ENCODE assay signal across 19 mouse cellular contexts in the genomic region with DNA sequence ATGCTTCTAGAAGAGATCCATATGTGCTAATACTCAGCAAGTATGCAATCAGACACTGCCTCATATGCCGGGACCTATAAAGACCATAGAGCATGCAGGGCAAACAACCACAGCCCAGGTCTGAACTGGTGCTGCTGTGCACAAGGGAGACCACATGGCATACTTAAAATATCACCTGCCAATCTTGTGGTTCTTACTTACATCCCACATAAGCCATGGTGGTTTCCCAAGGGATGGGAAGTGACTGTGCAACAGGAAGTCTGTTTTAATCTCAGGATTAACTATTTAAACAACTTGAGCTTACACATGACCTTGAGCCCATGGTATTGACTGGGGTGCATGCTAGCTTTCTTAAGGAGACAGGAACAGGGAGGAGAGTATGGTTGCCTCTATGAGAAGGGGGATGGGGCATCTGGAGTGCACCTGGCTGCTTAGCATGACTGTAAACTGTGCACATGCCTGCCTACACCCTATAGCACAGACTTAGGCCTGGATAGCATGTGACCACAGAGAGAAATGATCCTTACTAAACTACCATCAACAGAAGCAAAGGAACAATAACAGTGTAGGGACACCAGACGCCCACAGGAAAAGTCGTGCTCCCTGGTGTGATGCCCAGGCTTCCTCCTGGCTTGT. TPM values are rescaled to one million over a fixed set of nuclear protein-coding genes. Genes with fewer than 3 reads are reported as not detected.
DNase-seq lines count a peak whose midpoint lies in the region; ATAC-seq lines count a peak whose summit lies in the region.
"Had no signal": no experiment of that assay in that cellular context is flagged by ENCODE, and none has a peak within 500 bp of the region (broad histone marks: within the 10 kb centered on the region; RNA-seq: fewer than 3 reads in every experiment).

No protein-coding gene starts in this region.

- H3K9me3 ChIP-seq in embryonic facial prominence, embryonic 11.5 days (replicated peaks; ENCODE audit: control insufficient read depth, low read length) = no peaks in the 10 kb centered on the region
- H3K9me3 ChIP-seq in embryonic facial prominence, embryonic 10.5 days = no peaks in the 10 kb centered on the region
- H3K9me3 ChIP-seq in midbrain, embryonic 11.5 days (ENCODE audit: control insufficient read depth, low read length) = no peaks in the 10 kb centered on the region
- no peaks in the 10 kb centered on the region for H3K9me3 ChIP-seq in midbrain, embryonic 10.5 days (replicated peaks)
- H3K9me3 ChIP-seq in embryonic facial prominence, embryonic 12.5 days = no peaks in the 10 kb centered on the region
- peaks cover 33% of the 10 kb centered on the region for H3K9me3 ChIP-seq in megakaryocyte, embryonic 14.5 days
- H3K9me3 ChIP-seq: hindbrain, embryonic 15.5 days; liver, embryonic 15.5 days had no signal

- H3K36me3 ChIP-seq in embryonic facial prominence, embryonic 11.5 days (replicated peaks; ENCODE audit: control insufficient read depth, insufficient read depth, low read depth, low read length) = no peaks in the 10 kb centered on the region
- no peaks in the 10 kb centered on the region for H3K36me3 ChIP-seq in embryonic facial prominence, embryonic 10.5 days (replicated peaks)
- no peaks in the 10 kb centered on the region for H3K36me3 ChIP-seq in midbrain, embryonic 11.5 days (ENCODE audit: control insufficient read depth, insufficient read depth, low read length)
- H3K36me3 ChIP-seq in midbrain, embryonic 10.5 days = no peaks in the 10 kb centered on the region
- H3K36me3 ChIP-seq in embryonic facial prominence, embryonic 12.5 days = no peaks in the 10 kb centered on the region
- no peaks in the 10 kb centered on the region for H3K36me3 ChIP-seq in megakaryocyte, embryonic 14.5 days (replicated peaks; ENCODE audit: low read length)
- H3K36me3 ChIP-seq: hindbrain, embryonic 15.5 days; liver, embryonic 15.5 days had no signal

- 73% methylated on average over 3 of the region's 3 CpGs for WGBS in embryonic facial prominence, embryonic 11.5 days
- 73% methylated on average over 3 of the region's 3 CpGs for WGBS in embryonic facial prominence, embryonic 10.5 days
- WGBS in midbrain, embryonic 11.5 days = 71% methylated on average over 3 of the region's 3 CpGs
- WGBS in midbrain, embryonic 10.5 days = 82% methylated on average over 3 of the region's 3 CpGs
- 56% methylated on average over 3 of the region's 3 CpGs for WGBS in embryonic facial prominence, embryonic 12.5 days

- H3K27ac ChIP-seq in embryonic facial prominence, embryonic 11.5 days (replicated peaks; ENCODE audit: low read depth, low read length) = no peak overlapping the region
- no peak overlapping the region for H3K27ac ChIP-seq in embryonic facial prominence, embryonic 10.5 days (replicated peaks)
- H3K27ac ChIP-seq in midbrain, embryonic 11.5 days (ENCODE audit: low read depth, low read length) = no peak overlapping the region
- H3K27ac ChIP-seq in midbrain, embryonic 10.5 days (replicated peaks) = no peak overlapping the region
- no peak overlapping the region for H3K27ac ChIP-seq in embryonic facial prominence, embryonic 12.5 days
- H3K27ac ChIP-seq: hindbrain, embryonic 15.5 days had no signal

- H3K9ac ChIP-seq in embryonic facial prominence, embryonic 11.5 days (replicated peaks; ENCODE audit: low read length) = no peak overlapping the region
- no peak overlapping the region for H3K9ac ChIP-seq in midbrain, embryonic 11.5 days (ENCODE audit: low read length)
- no peak overlapping the region for H3K9ac ChIP-seq in embryonic facial prominence, embryonic 12.5 days
- H3K9ac ChIP-seq: hindbrain, embryonic 15.5 days had no signal

- intact Hi-C loops in gastrocnemius, postnatal 14 days (cut with DNase I; ENCODE audit: low total_unique reads) = no loop called here

- H3K4me1 ChIP-seq in embryonic facial prominence, embryonic 11.5 days (ENCODE audit: control insufficient read depth, insufficient read depth, low read length) = no peaks in the 10 kb centered on the region
- H3K4me1 ChIP-seq in embryonic facial prominence, embryonic 10.5 days = peaks cover 24% of the 10 kb centered on the region
- H3K4me1 ChIP-seq in midbrain, embryonic 11.5 days (ENCODE audit: control insufficient read depth, insufficient read depth, low read length) = no peaks in the 10 kb centered on the region
- peaks cover 26% of the 10 kb centered on the region for H3K4me1 ChIP-seq in midbrain, embryonic 10.5 days
- H3K4me1 ChIP-seq in embryonic facial prominence, embryonic 12.5 days = peaks cover 3% of the 10 kb centered on the region; the same call in 1 of the 2 replicates
- H3K4me1 ChIP-seq in megakaryocyte, embryonic 14.5 days = peaks cover 56% of the 10 kb centered on the region

- no peaks in the 10 kb centered on the region for H3K27me3 ChIP-seq in embryonic facial prominence, embryonic 11.5 days (ENCODE audit: control insufficient read depth, insufficient read depth, low read length)
- no peaks in the 10 kb centered on the region for H3K27me3 ChIP-seq in embryonic facial prominence, embryonic 10.5 days (replicated peaks; ENCODE audit: low read depth, poor library complexity, severe bottlenecking)
- no peaks in the 10 kb centered on the region for H3K27me3 ChIP-seq in midbrain, embryonic 11.5 days (ENCODE audit: control insufficient read depth, insufficient read depth, low read length)
- no peaks in the 10 kb centered on the region for H3K27me3 ChIP-seq in midbrain, embryonic 10.5 days (ENCODE audit: low read depth, poor library complexity, severe bottlenecking)
- no peaks in the 10 kb centered on the region for H3K27me3 ChIP-seq in embryonic facial prominence, embryonic 12.5 days
- peaks cover 80% of the 10 kb centered on the region for H3K27me3 ChIP-seq in megakaryocyte, embryonic 14.5 days (replicated peaks)
- H3K27me3 ChIP-seq: hindbrain, embryonic 15.5 days; liver, embryonic 15.5 days had no signal

- peak; percentile 25 for DNase-seq in embryonic facial prominence, embryonic 11.5 days (ENCODE audit: low spot score)
- DNase-seq in embryonic facial prominence, embryonic 10.5 days (ENCODE audit: low spot score) = no peak
- DNase-seq in midbrain, embryonic 11.5 days (ENCODE audit: low spot score, missing footprints) = peak; percentile 60
- no peak for DNase-seq in midbrain, embryonic 10.5 days (ENCODE audit: low spot score)
- no peak for DNase-seq in gastrocnemius, postnatal 14 days
- no peak for DNase-seq in ovary, postnatal 10 days (ENCODE audit: low spot score)
- DNase-seq: adrenal gland, adult 2 months; cerebellum, adult 2 months; heart, adult 18-20 months; heart, postnatal 10 days; kidney, adult 9 months; kidney, postnatal 4 days; left cerebral cortex, postnatal 4 days; right cerebral cortex, postnatal 25 days had no signal

- 0 out of 2 replicates have a peak, but pooled peaks have one; percentile 27 for ATAC-seq in embryonic facial prominence, embryonic 11.5 days (replicated peaks; ENCODE audit: insufficient number of reproducible peaks, low FRiP score, low TSS enrichment, low read depth)
- ATAC-seq in midbrain, embryonic 11.5 days (ENCODE audit: low FRiP score) = no peak
- ATAC-seq in embryonic facial prominence, embryonic 12.5 days (ENCODE audit: insufficient number of reproducible peaks, insufficient read depth, low FRiP score, low TSS enrichment) = peak; percentile 65; the same call in 1 of the 2 replicates

- H3K4me3 ChIP-seq in embryonic facial prominence, embryonic 11.5 days (ENCODE audit: low read depth, low read length) = no peak overlapping the region
- no peak overlapping the region for H3K4me3 ChIP-seq in embryonic facial prominence, embryonic 10.5 days
- H3K4me3 ChIP-seq in midbrain, embryonic 11.5 days (ENCODE audit: low read depth, low read length) = no peak overlapping the region
- no peak overlapping the region for H3K4me3 ChIP-seq in midbrain, embryonic 10.5 days
- H3K4me3 ChIP-seq in embryonic facial prominence, embryonic 12.5 days = no peak overlapping the region
- peak overlapping the region; percentile 80 for H3K4me3 ChIP-seq in megakaryocyte, embryonic 14.5 days (replicated peaks)
- H3K4me3 ChIP-seq: erythroblast, embryonic 14.5 days; hindbrain, embryonic 15.5 days; liver, embryonic 15.5 days had no signal

- H3K4me2 ChIP-seq in embryonic facial prominence, embryonic 11.5 days (ENCODE audit: low read depth, low read length) = no peak overlapping the region
- no peak overlapping the region for H3K4me2 ChIP-seq in midbrain, embryonic 11.5 days
- H3K4me2 ChIP-seq in embryonic facial prominence, embryonic 12.5 days (replicated peaks) = no peak overlapping the region
- H3K4me2 ChIP-seq: hindbrain, embryonic 15.5 days; liver, embryonic 15.5 days had no signal

RNA-seq across cellular contexts. Expression of gene Insig1, which starts 7.1 kb away (rescaled TPM):
- 89.2 and 95.2 TPM in 2 replicates for polyA plus RNA-seq in embryonic facial prominence, embryonic 11.5 days (2014; fragmentation: Nextera tagmentation; extraction: Ambion mirVana)
- polyA plus RNA-seq in embryonic facial prominence, embryonic 10.5 days (2016; fragmentation: Nextera tagmentation; extraction: Ambion mirVana) = 88.0 and 88.2 TPM in 2 replicates
- polyA plus RNA-seq in midbrain, embryonic 11.5 days (2014; fragmentation: Nextera tagmentation; extraction: Ambion mirVana) = 129 and 137 TPM in 2 replicates
- 107 and 125 TPM in 2 replicates for polyA plus RNA-seq in midbrain, embryonic 10.5 days (2016; fragmentation: Nextera tagmentation; extraction: Ambion mirVana)
- 64.3 and 73.5 TPM in 2 replicates for polyA plus RNA-seq in embryonic facial prominence, embryonic 12.5 days (2016; fragmentation: Nextera tagmentation; extraction: Ambion mirVana)
- polyA plus RNA-seq in megakaryocyte, embryonic 14.5 days (2012; ENCODE audit: insufficient read depth, low replicate concordance) = 25.6 and 34.0 TPM in 2 replicates
- 10 to 100 TPM in 1 of 2 experiments, 1 to 10 TPM in 1; 9.1 to 13.9 TPM for total RNA-seq in gastrocnemius, postnatal 14 days (2021)

Comparison
In these comparisons a context has a peak if more than half of its experiments do, and no peak if none do; other contexts are left out.
1. DNase-seq: peak in embryonic facial prominence, embryonic 11.5 days (single experiment) and midbrain, embryonic 11.5 days (single experiment); none in embryonic facial prominence, embryonic 10.5 days (single experiment), midbrain, embryonic 10.5 days (single experiment), gastrocnemius, postnatal 14 days (single experiment) and ovary, postnatal 10 days (single experiment).